Mouse (Mus musculus) hindbrain, embryonic 13.5 days (tissue): ENCODE data around the gene Ehd4. TPM values are rescaled to one million over a fixed set of nuclear protein-coding genes. Genes with fewer than 3 reads are reported as not detected.

ENCODE experiments used
- polyA plus RNA-seq: library from polyadenylated mRNA; unstranded; fragments of >200 nt; fragmentation: Nextera tagmentation; extraction: Ambion mirVana; gene quantifications from 2 replicates; pipeline ENCODE4 v1.2.1, GENCODE M21; 2015

The Ehd4 gene
- polyA plus RNA-seq, 1 experiment from 2014 or later = 19.9 TPM

Other genes starting within 250 kb of the Ehd4 start
- 4.9 and 6.2 TPM in 2 replicates for gene Mapkbp1, start 181.9 kb downstream of the Ehd4 start, polyA plus RNA-seq
- 23.5 and 25.9 TPM in 2 replicates for gene Jmjd7, start 127.1 kb downstream of the Ehd4 start, polyA plus RNA-seq
- 5.2 and 5.6 TPM in 2 replicates for gene Gm28042, start 127.1 kb downstream of the Ehd4 start, polyA plus RNA-seq
- 3.7 and 4.1 TPM in 2 replicates for gene Pla2g4b, start 121.2 kb downstream of the Ehd4 start, polyA plus RNA-seq
- 1.2 and 2.0 TPM in 2 replicates for gene Pla2g4e, start 90.7 kb upstream of the Ehd4 start, polyA plus RNA-seq
- gene Pla2g4d, start 134.6 kb upstream of the Ehd4 start, polyA plus RNA-seq = 0.05 TPM in 1 of 2 replicates, not detected in the other
- not detected in 2 replicates for gene Pla2g4f, start 159.6 kb upstream of the Ehd4 start, polyA plus RNA-seq
- 44.8 and 47.4 TPM in 2 replicates for gene Vps39, start 198.5 kb upstream of the Ehd4 start, polyA plus RNA-seq
- gene Ganc, start 249.3 kb upstream of the Ehd4 start, polyA plus RNA-seq = 10.3 and 12.0 TPM in 2 replicates
- gene Tmem87a, start 249.5 kb upstream of the Ehd4 start, polyA plus RNA-seq = 8.4 and 9.6 TPM in 2 replicates